Mouse (Mus musculus): ENCODE data around the gene Tgoln1.

Tgoln1 gene

DNA sequence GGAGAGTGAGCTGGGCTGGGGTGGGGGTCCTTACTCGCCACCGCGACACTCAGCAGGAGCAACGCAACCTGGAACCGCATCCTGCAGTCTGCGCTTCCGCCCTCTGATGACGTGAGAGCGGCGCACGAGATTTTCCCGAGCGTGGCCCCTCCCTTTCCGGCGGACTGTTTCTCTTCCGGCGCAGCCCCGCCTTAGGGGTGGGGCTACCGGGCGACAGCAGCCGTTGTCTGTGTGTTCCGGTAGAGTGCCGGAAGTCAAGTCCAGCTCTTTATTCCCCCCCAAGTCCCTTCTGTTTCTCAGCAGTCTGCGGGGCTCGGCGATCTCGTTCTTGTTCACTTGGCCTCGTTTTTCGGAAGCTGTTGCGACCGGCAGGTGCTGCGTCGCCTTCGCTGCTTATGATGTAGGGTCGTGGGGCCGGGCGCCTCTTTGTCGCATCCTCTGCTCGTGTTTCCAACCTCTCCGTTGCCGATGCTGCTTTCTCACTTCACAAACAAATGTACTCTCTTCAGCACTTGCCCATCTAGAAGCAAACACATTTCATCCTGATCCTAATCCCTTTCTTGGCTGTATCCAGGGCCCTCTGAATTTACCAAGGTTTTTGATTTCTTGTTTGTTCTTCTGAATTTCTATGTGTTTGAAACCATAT, at the start of gene Tgoln1:
TSS of gene Tgoln1 (minus strand) at position 358 of the 646 bp plus-strand sequence.
- DNase-seq (ENCODE audit: low read depth, low spot score) = peak; percentile 88

DNA sequence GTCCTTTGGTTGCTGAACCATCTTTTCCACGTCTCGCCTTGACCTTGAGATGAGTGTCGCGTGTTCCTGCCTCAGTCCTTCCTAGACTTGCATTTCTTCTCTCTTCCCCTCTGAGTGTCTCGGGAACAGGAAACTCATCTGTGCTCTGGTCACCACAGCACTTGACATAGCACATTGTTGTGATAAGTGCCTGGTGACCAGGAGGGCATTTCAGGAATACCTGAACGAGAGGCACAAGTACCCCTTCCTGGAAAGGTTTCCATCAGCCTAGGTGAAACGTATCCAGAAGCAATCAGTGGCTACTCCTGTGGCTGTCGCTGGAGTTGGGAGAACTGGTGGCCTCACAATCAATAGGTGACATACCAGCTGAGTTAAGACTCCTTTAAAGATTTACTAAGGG, 47.5 kb upstream of the Tgoln1 start:
- DNase-seq (ENCODE audit: low read depth, low spot score) = no peak

DNA sequence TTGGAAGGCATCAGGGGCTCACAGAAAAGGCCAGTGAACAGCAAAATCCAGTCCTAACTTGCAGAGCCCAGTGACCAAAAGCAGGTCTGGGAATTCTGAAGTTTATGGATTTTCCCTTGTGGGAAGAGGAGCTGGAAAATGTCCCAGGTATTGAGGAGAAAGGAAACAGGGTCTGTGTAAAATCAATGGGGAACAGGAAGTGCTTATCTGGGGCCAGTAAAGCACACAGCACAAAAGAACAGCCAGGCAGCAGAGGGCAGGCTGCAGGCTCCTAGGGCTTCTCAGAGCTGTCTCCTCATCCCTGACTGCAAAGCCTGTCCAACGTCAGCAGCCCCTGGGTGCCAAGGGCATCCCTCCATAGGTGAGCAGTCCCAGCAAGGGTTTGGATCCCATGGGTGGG, 46.2 kb upstream of the Tgoln1 start:
- DNase-seq (ENCODE audit: low read depth, low spot score) = no peak

DNA sequence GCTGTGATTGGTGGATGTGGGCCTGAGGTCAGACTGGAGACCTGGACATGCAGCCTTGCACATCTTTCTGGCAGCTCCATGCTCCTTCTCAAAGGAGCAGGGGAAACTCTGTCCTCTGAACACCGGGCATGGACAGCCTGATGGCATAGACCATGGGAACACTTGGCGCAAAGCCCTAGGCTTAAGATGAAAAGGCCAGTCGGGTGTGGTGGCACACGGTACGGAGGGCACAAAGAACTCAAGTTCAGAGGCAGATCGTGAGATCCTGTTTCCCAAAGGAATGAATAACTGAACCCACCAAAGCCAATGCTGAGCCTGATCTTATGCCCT, 43.6 kb upstream of the Tgoln1 start:
- DNase-seq (ENCODE audit: low read depth, low spot score) = no peak

DNA sequence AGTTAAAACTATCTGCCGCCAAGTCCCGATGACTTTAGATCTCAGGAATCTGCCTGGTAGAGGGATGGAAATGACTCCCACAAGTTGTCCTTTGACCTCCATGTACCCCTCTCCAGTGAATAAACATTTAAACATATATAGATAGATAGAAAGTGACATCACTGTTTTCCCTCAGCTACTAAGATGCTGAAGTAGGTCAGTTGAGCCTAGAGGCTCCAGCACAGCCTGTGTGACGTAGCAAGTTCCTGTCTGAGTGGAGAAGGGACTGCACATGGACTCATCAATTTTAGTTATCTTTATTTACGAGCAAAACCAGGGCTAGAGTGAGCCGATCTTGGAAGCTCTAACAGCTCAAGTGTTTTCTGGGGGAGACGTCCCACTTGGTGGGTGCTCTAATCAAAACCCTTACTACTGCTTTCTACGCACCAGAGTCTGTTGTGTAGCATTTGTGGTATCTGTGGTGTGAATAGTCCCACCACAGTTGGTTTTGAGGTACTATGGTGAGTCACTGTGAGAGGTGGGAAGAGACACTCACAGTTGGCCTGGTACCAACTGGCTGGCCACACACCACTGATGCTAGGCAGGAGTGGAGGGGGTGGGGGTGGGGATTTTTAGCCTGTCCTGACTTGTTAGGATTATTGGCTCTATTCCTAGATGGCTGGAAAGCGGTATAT, 43.1 kb upstream of the Tgoln1 start:
- no peak for DNase-seq (ENCODE audit: low read depth, low spot score)

DNA sequence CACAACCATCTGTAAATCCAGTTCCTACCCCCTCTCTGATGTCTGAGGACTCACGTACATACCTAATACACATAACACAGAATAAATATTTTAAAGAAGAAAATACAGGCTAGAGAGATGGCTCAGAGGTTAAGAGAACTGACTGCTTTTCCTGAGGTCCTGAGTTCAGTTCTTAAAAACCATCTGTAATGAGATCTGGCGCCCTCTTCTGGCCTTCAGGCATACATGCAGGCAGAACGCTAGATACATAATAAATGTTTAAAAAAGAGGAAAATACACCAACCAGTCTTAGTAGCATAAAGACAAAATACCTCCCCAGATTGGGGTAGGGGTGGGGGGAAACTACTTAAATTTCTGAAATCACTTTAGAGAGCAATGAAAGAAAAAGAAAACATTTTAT, 41.2 kb upstream of the Tgoln1 start:
- DNase-seq (ENCODE audit: low read depth, low spot score) = no peak

DNA sequence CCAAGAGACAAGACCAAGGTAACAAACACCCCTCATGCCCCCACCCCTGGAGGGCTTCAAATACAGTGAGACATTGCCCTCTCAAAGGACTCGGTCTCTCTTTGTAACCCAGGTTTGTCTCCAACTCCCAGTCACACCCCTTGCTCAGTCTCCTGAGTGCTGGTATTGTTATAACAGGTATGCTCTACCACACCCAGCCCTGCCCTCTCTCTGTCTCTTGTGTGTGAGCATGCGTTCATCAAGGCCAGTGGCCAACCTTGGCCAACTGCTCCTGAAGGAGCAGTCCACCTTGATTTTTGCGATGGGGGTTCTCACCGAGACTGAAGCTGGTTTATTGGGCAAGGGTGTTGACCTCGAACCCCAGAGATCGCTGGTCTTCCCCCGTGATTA, 39.2 kb upstream of the Tgoln1 start:
- no peak for DNase-seq (ENCODE audit: low read depth, low spot score)

DNA sequence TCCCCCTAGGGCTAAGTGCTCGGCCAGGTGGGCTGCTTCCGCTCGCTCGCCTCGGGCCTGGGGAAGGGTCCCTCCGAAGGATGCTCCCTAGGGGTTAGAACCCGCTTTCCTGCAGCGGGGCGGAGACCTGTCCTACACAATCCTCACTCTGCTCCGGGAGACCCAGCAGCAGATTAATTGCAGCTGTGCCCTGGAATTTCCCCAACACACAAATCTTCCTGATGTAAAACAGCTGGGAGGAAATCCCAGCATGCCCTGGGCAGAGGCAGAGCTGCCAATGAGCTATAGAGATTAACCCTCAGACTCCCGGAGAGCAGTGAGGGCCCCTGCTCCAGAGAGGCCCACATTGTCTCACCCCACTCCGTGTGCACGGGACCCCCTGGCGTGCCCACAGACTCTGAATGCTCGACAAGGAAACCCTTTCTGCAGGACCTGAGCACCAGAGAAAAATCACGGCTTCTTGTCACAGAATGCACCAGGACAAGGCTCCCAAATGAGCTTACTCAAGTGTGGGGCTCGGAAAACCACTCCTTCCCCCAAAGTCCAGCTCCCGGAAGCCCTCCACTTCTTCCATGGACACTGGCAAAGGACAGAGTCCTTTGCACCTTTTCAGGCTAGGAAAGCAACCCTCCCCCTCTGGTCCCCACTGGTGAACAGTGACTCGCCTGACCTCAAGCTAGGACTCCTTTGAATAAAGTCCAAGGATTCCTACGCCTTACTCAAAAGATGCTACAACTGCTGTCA, 38.7 kb upstream of the Tgoln1 start:
- DNase-seq (ENCODE audit: low read depth, low spot score) = peak; percentile 78

DNA sequence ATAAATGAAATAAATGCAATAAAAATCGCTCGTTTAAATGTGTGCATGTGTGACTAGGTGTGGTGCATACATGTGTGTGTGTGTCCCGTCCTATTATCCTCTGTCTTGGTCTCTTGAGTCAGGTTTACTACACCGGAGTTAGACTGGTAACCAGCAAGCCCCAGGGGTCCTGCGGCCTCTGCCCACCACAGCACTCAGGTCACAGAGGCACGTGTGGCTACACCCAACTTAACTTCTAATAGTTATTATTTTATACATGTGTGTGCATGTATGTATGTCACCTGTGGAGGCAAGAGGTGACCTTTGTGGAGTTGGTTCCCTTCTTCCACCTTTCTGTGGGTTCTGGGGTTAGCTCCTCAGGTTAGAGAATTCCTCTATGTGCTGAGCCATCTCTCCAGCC, 37.6 kb upstream of the Tgoln1 start:
- no peak for DNase-seq (ENCODE audit: low read depth, low spot score)

DNA sequence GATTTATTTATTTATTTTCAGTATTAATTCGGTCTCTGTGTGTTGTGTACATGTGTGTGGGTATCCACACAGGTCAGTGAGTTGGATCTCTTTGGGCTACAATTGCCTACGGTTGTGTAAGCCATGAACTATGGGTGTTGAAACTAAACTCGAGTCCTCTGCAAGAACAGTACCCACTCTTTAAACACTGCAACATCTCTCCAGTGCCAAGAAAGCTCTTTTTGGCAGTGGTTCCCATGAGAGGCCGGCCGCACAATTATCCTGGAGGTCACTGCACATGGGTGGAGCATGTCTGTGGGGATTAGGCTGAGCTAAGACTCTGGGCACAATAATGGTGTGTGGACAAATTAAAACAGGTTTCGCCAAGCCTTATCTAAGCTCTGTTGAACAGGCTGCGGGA, 36.6 kb upstream of the Tgoln1 start:
- no peak for DNase-seq (ENCODE audit: low read depth, low spot score)

DNA sequence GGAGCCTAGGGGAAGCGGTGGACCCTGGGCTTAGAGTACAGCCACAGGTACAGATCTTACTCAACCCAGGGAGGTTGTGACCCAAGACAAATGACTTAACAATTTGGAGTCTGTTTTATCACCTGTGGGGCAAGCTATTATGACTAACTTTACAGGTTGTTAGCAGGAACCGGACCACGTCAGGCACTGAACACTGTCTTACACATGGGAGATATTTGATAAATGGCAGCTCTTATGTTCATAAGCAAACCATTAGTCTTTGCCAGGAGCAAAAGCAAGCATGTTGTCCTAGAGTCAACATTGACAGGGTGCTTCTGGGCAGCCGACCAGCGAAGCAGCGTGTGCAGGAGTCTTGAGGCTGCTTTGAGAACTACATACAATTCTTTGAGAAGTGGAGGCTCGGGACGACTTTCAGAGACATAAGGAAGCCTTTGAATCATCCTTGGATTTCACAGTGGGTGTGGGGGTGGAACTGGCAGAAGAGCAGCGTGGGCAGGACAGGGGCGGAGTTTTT, 33.6 kb upstream of the Tgoln1 start:
- DNase-seq (ENCODE audit: low read depth, low spot score) = no peak

DNA sequence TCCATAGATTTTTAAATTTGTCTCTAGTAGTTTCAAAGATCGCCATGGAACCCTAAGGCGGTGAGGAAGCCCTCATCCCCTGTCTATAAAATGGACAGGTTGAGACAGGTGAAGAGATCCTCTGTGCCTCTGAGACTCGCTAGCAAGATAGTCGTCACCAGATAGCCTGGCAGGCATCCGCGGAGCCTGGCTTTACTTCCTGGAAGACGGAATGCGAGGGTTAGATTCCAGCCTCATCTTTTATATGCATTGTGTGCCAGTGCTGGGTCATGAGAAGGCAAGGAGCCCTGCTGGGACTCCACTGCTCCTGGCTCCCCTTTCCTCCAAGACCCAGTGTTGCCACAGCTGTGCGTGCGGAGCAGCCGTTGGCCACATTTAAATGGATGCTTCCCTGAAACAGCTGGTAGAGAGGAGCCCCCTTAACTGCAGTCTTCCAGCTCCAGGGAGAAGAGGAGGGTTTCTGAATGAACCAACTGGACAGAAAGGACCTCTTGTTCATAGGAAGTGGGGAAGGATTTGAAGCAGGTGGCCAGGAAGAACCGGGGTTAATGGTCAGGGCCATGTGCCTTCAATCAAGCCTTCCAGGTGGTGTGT, 31.3 kb upstream of the Tgoln1 start:
- DNase-seq (ENCODE audit: low read depth, low spot score) = no peak

DNA sequence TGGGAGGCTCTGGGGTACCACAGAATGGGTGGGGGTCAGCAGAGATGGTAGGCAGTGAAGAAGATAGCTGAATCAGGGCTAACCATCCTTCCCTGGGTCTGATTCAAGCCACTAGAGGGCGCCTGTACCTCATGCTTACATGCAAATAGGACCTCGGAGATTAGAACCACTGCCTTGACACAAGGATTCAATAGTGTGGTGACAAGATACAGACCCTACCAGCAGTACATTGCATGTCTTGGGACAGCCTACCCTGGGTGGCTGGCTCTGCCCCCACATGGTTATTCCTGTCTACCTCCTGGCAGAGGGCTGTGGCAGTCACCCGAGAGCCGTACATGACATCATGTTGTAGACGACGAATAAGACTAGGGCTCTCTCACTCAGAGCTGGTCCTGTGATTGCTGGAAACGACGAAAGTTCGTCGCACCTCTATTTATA, 30.6 kb upstream of the Tgoln1 start:
- peak; percentile 57 for DNase-seq (ENCODE audit: low read depth, low spot score)

DNA sequence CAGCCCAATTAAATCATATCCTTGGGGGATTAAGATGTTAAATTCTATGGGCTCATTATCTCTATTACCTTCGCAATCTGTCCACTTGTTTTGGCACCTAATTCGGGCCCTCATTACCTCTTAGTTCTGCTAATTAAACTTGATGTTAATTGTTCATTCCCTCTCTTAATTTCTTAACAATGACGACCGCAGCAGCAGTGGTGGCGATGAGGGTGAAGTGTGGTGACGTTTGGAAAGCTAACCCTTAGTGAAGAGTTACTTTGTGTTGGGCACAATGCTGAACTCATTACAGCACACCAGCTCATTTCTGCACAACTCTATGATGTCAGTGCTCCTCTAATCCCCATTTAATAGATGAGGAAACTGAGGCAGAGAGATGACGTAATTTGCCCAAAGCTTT, 28.6 kb upstream of the Tgoln1 start:
- no peak for DNase-seq (ENCODE audit: low read depth, low spot score)

DNA sequence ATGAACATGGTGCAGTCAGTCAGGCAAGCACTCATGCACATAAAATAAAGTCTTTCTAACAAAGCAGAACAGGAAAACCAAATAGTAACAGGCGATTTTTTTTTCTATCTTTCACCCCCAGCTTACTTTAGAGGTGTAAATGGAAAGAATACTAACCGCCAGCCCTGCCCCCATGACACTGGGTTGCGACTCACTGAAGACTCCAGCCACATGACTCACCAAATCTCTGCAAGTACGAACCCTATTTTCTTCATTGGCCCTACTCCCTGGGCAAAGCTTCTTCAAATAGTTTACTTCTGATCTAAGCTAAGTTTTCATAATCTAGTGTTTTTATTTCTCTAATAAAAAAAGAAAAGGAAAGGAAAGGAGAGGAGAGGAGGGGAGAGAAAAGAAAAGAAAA, 27.8 kb upstream of the Tgoln1 start:
- no peak for DNase-seq (ENCODE audit: low read depth, low spot score)

DNA sequence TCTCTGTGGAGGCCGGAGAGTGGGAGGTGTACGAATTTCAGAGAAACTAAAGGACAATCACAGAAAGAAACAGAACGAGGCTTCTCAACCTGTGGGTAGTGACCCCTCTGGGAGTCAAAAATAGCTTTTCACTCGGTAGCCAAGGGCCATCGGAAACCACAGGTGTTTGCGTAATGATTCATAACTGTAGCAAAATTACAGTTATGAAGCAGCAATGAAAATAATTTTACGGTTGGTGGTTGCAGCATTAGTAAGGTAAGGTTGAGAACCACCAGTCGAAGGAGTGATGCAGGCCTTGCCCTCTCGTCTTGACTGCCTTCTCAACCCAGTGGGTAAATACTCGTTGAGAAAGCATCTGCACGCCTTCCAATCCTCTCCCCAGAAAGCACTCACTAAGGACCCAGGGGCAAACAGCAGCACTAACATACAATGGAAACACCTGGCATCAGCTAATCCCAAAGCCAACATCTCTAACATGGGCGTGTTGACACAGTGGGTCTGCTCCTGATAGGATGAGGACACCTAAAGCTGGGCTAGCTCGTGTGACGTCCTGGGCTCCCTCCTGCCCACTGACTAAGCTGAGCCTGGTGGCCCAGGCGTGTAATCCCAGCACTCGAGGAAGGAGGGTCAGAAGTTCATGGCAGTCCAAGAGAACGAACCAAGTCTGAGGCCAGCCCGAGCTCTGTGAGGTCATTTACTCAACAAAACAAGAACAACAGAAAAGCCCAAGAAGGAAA, 24.6 kb upstream of the Tgoln1 start:
- no peak for DNase-seq (ENCODE audit: low read depth, low spot score)

DNA sequence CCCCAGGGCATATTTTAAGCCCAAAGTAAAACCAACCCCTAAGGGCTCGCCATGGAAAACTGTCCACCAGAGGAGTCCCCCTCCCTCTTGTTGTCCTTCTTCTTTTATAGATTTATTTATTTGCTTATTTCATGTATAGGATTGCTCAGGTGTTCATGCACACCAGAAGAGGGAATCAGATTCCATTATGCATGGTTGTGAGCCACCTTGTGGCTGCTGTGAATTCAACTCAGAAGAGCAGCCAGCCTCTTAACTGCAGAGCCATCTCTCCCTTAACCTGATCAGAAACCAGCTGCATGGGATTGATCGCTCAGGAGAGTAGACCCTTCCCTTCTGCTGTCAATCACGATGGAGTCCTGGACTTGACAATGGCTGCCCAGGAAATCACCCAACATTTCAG, 20.1 kb upstream of the Tgoln1 start:
- DNase-seq (ENCODE audit: low read depth, low spot score) = no peak

DNA sequence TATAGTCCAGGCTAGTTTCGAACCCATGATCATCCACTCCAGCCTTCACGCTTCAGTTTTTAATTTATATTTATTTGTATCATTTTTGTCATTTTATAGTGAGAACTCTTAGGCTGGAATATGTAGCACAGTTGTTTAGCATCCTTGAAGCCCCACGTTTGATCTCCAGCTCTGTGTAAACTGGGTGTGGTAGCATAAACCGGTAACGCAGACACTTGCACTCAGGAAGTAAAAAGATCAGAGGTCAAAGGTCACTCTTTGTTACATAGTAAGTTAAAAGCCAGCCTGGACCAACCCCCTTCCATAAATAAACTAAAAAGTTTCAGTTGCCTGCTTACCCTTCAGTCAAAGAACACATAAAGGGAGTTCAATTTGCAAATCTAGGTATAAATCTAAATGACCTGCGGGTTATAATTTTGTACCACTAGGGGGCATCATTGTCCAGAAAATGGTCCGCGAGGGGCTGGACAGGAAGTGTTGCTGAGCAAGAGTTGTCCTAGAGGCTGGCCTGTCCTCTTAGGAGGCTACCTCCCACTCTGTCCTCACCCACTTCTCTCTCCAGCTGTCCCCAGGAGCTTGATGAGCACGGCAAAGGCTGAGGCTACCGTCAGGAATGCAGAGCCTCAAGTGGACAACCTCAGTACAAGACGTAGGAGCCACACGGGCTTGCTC, 19.1 kb upstream of the Tgoln1 start:
- DNase-seq (ENCODE audit: low read depth, low spot score) = peak; percentile 63

DNA sequence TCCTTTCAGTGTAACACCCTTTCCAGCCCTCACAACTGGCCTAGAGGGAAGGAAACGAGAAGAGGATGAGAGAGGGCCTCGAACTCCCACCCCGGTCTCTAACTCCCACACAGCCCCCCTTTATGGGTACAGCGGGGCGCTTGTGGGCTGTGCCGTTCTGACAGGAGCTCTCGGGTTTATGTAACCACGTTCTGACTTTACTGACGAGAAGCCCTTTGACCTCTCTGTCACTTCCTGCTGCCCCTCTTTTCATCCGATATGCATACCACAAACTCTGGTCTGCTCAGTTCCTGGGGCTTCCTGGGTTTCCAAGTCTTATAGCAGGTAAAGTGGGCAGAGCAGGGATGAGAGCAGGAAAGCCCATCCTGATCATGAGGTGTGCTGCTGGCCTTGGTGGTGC, 17.5 kb upstream of the Tgoln1 start:
- DNase-seq (ENCODE audit: low read depth, low spot score) = no peak

DNA sequence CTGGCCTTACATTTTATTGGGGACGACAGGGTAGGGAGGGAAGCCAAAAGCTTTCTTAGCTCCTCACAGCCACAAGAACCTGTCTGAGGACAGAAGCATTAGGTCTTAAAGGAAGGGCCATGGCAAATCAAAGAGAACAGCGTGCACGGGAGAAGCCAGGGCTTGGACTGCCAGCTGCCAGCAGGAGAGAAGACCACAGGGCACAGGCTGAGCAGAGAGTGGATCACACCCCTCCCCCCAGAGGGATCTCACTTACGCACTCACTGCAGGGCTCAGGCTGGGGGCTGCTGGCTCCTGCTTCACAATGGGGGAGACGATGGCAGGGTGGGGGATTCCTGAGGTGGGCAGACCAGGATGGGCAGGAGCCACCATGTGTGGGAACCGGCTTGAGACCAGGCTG, 14.9 kb upstream of the Tgoln1 start:
- no peak for DNase-seq (ENCODE audit: low read depth, low spot score)

DNA sequence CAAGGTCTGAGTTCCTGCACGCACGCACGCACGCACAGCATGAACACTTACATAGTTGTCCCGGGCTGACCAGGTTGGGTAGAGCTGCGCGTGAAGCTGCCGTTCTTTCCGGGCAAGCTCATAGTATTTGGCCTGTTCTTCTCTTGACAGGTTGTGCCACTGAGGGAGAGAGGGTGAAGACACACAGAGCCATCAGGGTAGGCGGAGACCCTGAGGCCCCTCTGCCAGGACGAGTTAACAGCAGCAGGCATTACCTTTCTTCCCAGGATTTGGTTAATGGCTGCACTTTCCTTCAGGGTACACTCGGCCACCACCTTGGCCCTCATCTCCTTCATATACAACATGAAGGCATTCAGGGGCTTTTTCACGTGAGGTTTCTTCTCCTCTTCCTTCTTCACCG, 14.2 kb upstream of the Tgoln1 start:
- DNase-seq (ENCODE audit: low read depth, low spot score) = no peak

Data from embryo, embryonic 11.5 days (tissue).